Mouse (Mus musculus): Measurements from ENCODE around the gene Gm36210. TPM values are rescaled to one million over a fixed set of nuclear protein-coding genes. Genes with fewer than 3 reads are reported as not detected.

Gm36210 gene
- polyA plus RNA-seq, 2 experiments: 0.02 TPM; not detected in 1

DNA sequence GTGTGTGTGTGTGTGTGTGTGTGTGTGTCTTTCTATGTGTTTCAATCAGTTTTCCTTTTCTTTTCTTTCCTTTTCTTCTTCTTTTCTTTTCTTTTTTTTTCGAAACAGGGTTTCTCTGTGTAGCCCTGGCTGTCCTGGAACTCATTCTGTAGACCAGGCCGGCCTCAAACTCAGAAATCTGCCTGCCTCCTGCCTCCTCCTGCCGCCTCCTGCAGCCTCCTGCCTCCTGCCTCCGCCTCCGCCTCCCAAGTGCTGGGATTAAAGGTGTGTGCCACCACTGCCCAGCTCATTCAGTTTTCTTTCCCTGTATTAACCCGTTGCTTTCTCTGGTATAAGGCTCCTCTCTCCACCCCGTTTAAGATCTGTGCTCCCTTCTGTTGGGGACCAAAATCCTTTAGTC, 49.0 kb downstream of the Gm36210 start:
- Histone ChIP-seq H3K4me3 (ENCODE audit: insufficient read depth in 1 of 2, low read depth in 2 of 2, low read length in 2 of 2) (no peak overlapping the region), H3K9me3 (ENCODE audit: control insufficient read depth, low read length) (no peaks in the 10 kb centered on the region), H3K4me1 (replicated peaks; ENCODE audit: control insufficient read depth in 2 of 2, insufficient read depth in 2 of 2, low read length in 1 of 2) (no peaks in the 10 kb centered on the region), H3K27me3 (ENCODE audit: control insufficient read depth, insufficient read depth, low read length) (no peaks in the 10 kb centered on the region), H3K9ac (replicated peaks) (no peak overlapping the region), H3K27ac (no peak overlapping the region), H3K36me3 (replicated peaks; ENCODE audit: control insufficient read depth, insufficient read depth, low read depth) (no peaks in the 10 kb centered on the region), H3K4me2 (ENCODE audit: low read depth) (no peak overlapping the region)
- no peak for DNase-seq (ENCODE audit: low read depth in 3 of 3, low spot score in 3 of 3)
- TF ChIP-seq EP300 (IDR thresholded peaks at IDR 0.05; ENCODE audit: low read depth) (no peak), CTCF (IDR thresholded peaks at IDR 0.05; ENCODE audit: low read depth) (no peak)
- no peak for ATAC-seq (ENCODE audit: insufficient read depth)
- 48% methylated on average over 7 of the region's 7 CpGs for WGBS (ENCODE audit: insufficient replicate concordance)

- Histone ChIP-seq H3K9ac (replicated peaks) (no peak overlapping the region), H3K36me3 (replicated peaks; ENCODE audit: control insufficient read depth, insufficient read depth, low read depth) (no peaks in the 10 kb centered on the region), H3K4me1 (replicated peaks; ENCODE audit: control insufficient read depth in 2 of 2, insufficient read depth in 2 of 2, low read length in 1 of 2) (no peaks in the 10 kb centered on the region), H3K27me3 (ENCODE audit: control insufficient read depth, insufficient read depth, low read length) (no peaks in the 10 kb centered on the region), H3K4me3 (ENCODE audit: insufficient read depth in 1 of 2, low read depth in 2 of 2, low read length in 2 of 2) (no peak overlapping the region), H3K9me3 (ENCODE audit: control insufficient read depth, low read length) (no peaks in the 10 kb centered on the region), H3K27ac (no peak overlapping the region), H3K4me2 (ENCODE audit: low read depth) (no peak overlapping the region)
- ATAC-seq (ENCODE audit: insufficient read depth) (no peak), DNase-seq (ENCODE audit: low read depth in 3 of 3, low spot score in 3 of 3) (no peak)
- WGBS (ENCODE audit: insufficient replicate concordance): 50% methylated on average over 9 of the region's 9 CpGs
- TF ChIP-seq CTCF (IDR thresholded peaks at IDR 0.05; ENCODE audit: low read depth) (no peak), EP300 (IDR thresholded peaks at IDR 0.05; ENCODE audit: low read depth) (no peak)
These were observed 49.8 kb downstream of the Gm36210 start for GRCm38 (mm10) chr7:4856508-4856907.

DNA sequence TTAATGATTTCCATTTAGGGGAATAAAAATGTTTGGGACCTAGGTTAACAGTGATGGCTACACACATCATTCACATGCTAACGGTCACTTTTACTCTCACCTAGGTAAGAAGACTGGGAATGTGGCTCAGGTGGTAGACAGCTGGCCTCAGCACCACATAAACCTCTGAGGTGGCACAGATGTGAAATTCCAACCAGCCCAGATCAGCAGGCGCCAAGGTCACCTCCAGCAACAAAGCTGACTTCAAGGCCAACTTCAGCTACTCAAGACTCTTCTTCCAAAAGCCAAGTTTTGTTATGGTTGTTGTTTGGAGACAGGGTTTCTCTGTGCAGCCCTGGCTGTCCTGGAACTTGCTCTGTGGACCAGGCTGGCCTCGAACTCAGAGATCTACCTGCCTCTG, 52.7 kb downstream of the Gm36210 start:
- WGBS (ENCODE audit: insufficient replicate concordance): 46% methylated on average over 3 of the region's 3 CpGs

DNA sequence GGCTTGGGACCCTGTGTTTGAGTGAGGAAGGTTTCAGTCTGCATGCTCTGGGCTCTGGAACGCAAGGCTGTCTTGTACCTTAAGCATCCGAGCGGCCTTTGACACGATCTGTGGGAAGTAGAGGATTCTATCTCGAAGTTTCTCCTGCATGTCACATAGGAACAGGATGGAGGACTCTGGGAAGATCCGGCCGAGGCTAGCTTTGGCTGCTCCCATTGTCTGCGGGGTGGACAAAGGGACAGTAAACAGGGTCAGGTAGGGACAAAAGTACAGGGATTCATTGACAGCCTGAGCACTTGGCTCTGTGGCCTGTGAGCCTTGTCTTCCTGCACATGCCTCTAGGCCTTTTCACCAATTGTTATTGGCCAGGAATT, 55.0 kb downstream of the Gm36210 start:
- no peak overlapping the region for H3K27ac ChIP-seq
- 65% methylated on average over 8 of the region's 8 CpGs for whole genome bisulfite sequencing (ENCODE audit: insufficient replicate concordance)

More for the DNA sequence above, 52.7 kb downstream of the Gm36210 start:
- no peaks in the 10 kb centered on the region for H3K9me3 ChIP-seq (ENCODE audit: control insufficient read depth, low read length)
- DNase-seq (ENCODE audit: low read depth in 3 of 3, low spot score in 3 of 3): no peak
- H3K27ac ChIP-seq: no peak overlapping the region
- H3K4me1 ChIP-seq (replicated peaks; ENCODE audit: control insufficient read depth in 2 of 2, insufficient read depth in 2 of 2, low read length in 1 of 2): no peaks in the 10 kb centered on the region
- H3K4me3 ChIP-seq (ENCODE audit: insufficient read depth in 1 of 2, low read depth in 2 of 2, low read length in 2 of 2): no peak overlapping the region
- no peaks in the 10 kb centered on the region for H3K36me3 ChIP-seq (replicated peaks; ENCODE audit: control insufficient read depth, insufficient read depth, low read depth)
- ATAC-seq (ENCODE audit: insufficient read depth): no peak
- no peak overlapping the region for H3K4me2 ChIP-seq (ENCODE audit: low read depth)
- no peak overlapping the region for H3K9ac ChIP-seq (replicated peaks)
- 0 out of 2 replicates have a peak, but pooled peaks cover 2% of the 10 kb centered on the region for H3K27me3 ChIP-seq (ENCODE audit: control insufficient read depth, insufficient read depth, low read length)
- no peak for TF ChIP-seq EP300 (IDR thresholded peaks at IDR 0.05; ENCODE audit: low read depth)
- TF ChIP-seq CTCF (IDR thresholded peaks at IDR 0.05; ENCODE audit: low read depth): no peak

DNA sequence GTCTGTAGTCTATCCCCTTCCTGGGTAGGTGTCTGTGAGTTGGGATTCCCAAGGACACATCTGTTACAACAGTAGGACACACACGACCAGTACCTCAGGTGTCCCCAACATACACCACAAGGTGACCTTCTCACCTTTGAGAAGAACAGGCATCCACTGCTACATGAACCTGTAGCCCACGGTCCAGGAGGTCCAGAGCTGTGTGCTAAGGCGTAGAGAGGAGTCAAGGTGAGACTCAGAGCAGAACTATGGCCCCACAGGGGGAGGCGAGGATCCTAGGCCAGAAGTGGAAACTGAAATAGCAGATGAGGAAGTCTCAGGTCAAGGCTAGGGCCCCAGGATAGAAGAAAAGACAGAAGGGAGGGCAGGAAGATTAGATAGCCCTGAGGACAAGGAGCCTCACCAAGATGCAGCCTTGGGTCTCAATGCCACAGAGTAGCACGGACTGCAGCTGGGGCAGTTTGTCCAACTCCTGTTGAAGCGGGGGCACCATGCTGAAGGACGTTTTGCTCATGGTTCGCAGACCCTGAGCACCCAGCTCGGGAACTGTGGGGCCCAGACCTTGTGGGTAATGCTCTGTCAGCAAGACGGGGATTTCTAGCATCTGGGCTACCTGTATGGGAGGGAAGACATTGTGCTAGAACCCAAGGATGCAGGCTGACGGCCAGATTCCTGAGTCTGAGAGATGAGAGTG, 55.5 kb downstream of the Gm36210 start:
- Histone ChIP-seq H3K27me3 (ENCODE audit: control insufficient read depth, insufficient read depth, low read length) (peaks cover 5% of the 10 kb centered on the region; the same call in 1 of the 2 replicates), H3K36me3 (replicated peaks; ENCODE audit: control insufficient read depth, insufficient read depth, low read depth) (no peaks in the 10 kb centered on the region), H3K4me3 (ENCODE audit: insufficient read depth in 1 of 2, low read depth in 2 of 2, low read length in 2 of 2) (no peak overlapping the region), H3K4me2 (ENCODE audit: low read depth) (no peak overlapping the region), H3K9ac (replicated peaks) (no peak overlapping the region), H3K4me1 (replicated peaks; ENCODE audit: control insufficient read depth in 2 of 2, insufficient read depth in 2 of 2, low read length in 1 of 2) (no peaks in the 10 kb centered on the region), H3K27ac (no peak overlapping the region), H3K9me3 (ENCODE audit: control insufficient read depth, low read length) (no peaks in the 10 kb centered on the region)
- DNase-seq (ENCODE audit: low read depth in 3 of 3, low spot score in 3 of 3) (no peak), ATAC-seq (ENCODE audit: insufficient read depth) (no peak)
- TF ChIP-seq EP300 (IDR thresholded peaks at IDR 0.05; ENCODE audit: low read depth) (no peak), CTCF (IDR thresholded peaks at IDR 0.05; ENCODE audit: low read depth) (no peak)
- 47% methylated on average over 11 of the region's 11 CpGs for whole genome bisulfite sequencing (ENCODE audit: insufficient replicate concordance)

More for the DNA sequence above, 55.0 kb downstream of the Gm36210 start:
- Histone ChIP-seq H3K4me3 (ENCODE audit: insufficient read depth in 1 of 2, low read depth in 2 of 2, low read length in 2 of 2) (no peak overlapping the region), H3K4me1 (replicated peaks; ENCODE audit: control insufficient read depth in 2 of 2, insufficient read depth in 2 of 2, low read length in 1 of 2) (no peaks in the 10 kb centered on the region), H3K9ac (replicated peaks) (no peak overlapping the region), H3K27me3 (ENCODE audit: control insufficient read depth, insufficient read depth, low read length) (0 out of 2 replicates have a peak, but pooled peaks cover 2% of the 10 kb centered on the region), H3K36me3 (replicated peaks; ENCODE audit: control insufficient read depth, insufficient read depth, low read depth) (no peaks in the 10 kb centered on the region), H3K4me2 (ENCODE audit: low read depth) (no peak overlapping the region), H3K9me3 (ENCODE audit: control insufficient read depth, low read length) (no peaks in the 10 kb centered on the region)
- DNase-seq (ENCODE audit: low read depth in 3 of 3, low spot score in 3 of 3) (no peak), ATAC-seq (ENCODE audit: insufficient read depth) (no peak)
- TF ChIP-seq CTCF (IDR thresholded peaks at IDR 0.05; ENCODE audit: low read depth) (no peak), EP300 (IDR thresholded peaks at IDR 0.05; ENCODE audit: low read depth) (no peak)

All from liver, embryonic 14.5 days (tissue).